Mouse (Mus musculus): ENCODE measurements around the gene Fli1. TPM values are rescaled to one million over a fixed set of nuclear protein-coding genes. Genes with fewer than 3 reads are reported as not detected.

Fli1 gene
- polyA plus RNA-seq, 1 experiment: not detected

DNA sequence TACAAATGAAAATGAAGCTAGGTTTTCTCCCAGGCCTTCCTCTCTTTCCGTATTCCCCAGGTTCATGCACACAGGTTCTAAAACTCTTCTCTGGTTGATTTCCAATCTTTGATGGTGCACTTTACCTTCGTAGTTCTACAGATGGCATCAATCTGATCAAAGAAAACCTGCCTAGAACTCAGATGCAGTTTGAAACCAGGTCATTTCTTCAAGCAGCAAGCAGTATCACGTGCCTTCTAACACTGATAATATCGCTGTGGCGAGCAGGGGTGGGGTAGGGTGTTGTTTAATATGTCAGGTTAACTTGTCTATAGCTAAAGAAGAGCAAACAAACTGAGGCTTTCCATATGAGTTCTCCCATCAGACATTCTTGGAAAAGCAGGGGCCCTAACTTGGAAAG, 4.5 kb downstream of the Fli1 start:
- Histone ChIP-seq H3K79me2 (ENCODE audit: control insufficient read depth, insufficient read depth) (no peaks in the 10 kb centered on the region), H3K4me3 (no peak overlapping the region)

DNA sequence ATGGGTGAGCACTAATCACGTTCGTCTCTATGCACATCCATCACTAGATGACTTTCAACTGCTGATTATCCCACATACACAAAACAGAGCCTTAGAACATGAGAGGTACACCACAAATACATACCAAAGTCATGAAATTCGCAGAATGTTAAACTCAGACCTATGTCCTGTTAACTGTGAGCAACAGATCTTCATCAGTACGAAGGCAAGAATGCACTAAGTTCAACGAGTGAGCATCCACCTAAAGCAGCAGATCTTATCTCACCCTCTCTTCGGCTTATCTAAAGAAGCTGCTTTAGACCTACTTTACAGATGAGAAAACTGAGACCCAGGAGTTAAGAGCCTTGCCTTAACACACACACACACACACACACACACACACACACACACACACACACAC, 5.0 kb downstream of the Fli1 start:
- H3K4me2 ChIP-seq (ENCODE audit: low read depth): no peak overlapping the region
- H3ac ChIP-seq (ENCODE audit: control insufficient read depth, insufficient read length): no peak overlapping the region
- no peaks in the 10 kb centered on the region for H3K79me2 ChIP-seq (ENCODE audit: control insufficient read depth, insufficient read depth)
- no peak overlapping the region for H3K4me3 ChIP-seq
- TF ChIP-seq CEBPB (IDR thresholded peaks at IDR 0.05; ENCODE audit: insufficient read depth, poor library complexity, severe bottlenecking) (no peak), TCF3 (IDR thresholded peaks at IDR 0.05; ENCODE audit: insufficient read length, low read depth) (no peak), POLR2AphosphoS2 (IDR thresholded peaks at IDR 0.05; ENCODE audit: insufficient read length, low read depth) (no peak), USF1 (IDR thresholded peaks at IDR 0.05; ENCODE audit: low read depth) (no peak), REST (IDR thresholded peaks at IDR 0.05; ENCODE audit: insufficient read depth, insufficient read length) (no peak), MAX (IDR thresholded peaks at IDR 0.05; ENCODE audit: low read depth) (no peak), MYOG (IDR thresholded peaks at IDR 0.05; ENCODE audit: control insufficient read depth in 1 of 3, insufficient read depth in 1 of 3, insufficient read length in 2 of 3, low read depth in 2 of 3) (no peak), E2F4 (IDR thresholded peaks at IDR 0.05; ENCODE audit: insufficient read depth) (no peak), POLR2A (IDR thresholded peaks at IDR 0.05; ENCODE audit: insufficient read length, low read depth) (no peak), TCF12 (IDR thresholded peaks at IDR 0.05; ENCODE audit: insufficient read depth, poor library complexity, severe bottlenecking) (no peak), SRF (IDR thresholded peaks at IDR 0.05; ENCODE audit: control insufficient read depth, insufficient read length, low read depth) (no peak), MYOD1 (IDR thresholded peaks at IDR 0.05; ENCODE audit: control insufficient read depth in 1 of 3, insufficient read length in 2 of 3, low read depth in 2 of 3) (no peak)
- H3K27me3 ChIP-seq (ENCODE audit: control insufficient read depth, insufficient read depth, insufficient read length): peaks cover 53% of the 10 kb centered on the region
- no peaks in the 10 kb centered on the region for H3K36me3 ChIP-seq (ENCODE audit: control insufficient read depth, insufficient read depth)

More for the DNA sequence above, 4.5 kb downstream of the Fli1 start:
- TF ChIP-seq MAX (IDR thresholded peaks at IDR 0.05; ENCODE audit: low read depth): no peak
- TF ChIP-seq REST (IDR thresholded peaks at IDR 0.05; ENCODE audit: insufficient read depth, insufficient read length): no peak
- no peak for TF ChIP-seq USF1 (IDR thresholded peaks at IDR 0.05; ENCODE audit: low read depth)
- no peak for TF ChIP-seq CEBPB (IDR thresholded peaks at IDR 0.05; ENCODE audit: insufficient read depth, poor library complexity, severe bottlenecking)
- TF ChIP-seq E2F4 (IDR thresholded peaks at IDR 0.05; ENCODE audit: insufficient read depth): no peak
- TF ChIP-seq MYOD1 (IDR thresholded peaks at IDR 0.05; ENCODE audit: control insufficient read depth in 1 of 3, insufficient read length in 2 of 3, low read depth in 2 of 3): no peak
- TF ChIP-seq TCF12 (IDR thresholded peaks at IDR 0.05; ENCODE audit: insufficient read depth, poor library complexity, severe bottlenecking): no peak
- no peak for TF ChIP-seq MYOG (IDR thresholded peaks at IDR 0.05; ENCODE audit: control insufficient read depth in 1 of 3, insufficient read depth in 1 of 3, insufficient read length in 2 of 3, low read depth in 2 of 3)
- TF ChIP-seq SRF (IDR thresholded peaks at IDR 0.05; ENCODE audit: control insufficient read depth, insufficient read length, low read depth): no peak
- TF ChIP-seq POLR2A (IDR thresholded peaks at IDR 0.05; ENCODE audit: insufficient read length, low read depth): no peak
- no peak for TF ChIP-seq TCF3 (IDR thresholded peaks at IDR 0.05; ENCODE audit: insufficient read length, low read depth)
- no peak for TF ChIP-seq POLR2AphosphoS2 (IDR thresholded peaks at IDR 0.05; ENCODE audit: insufficient read length, low read depth)
- no peaks in the 10 kb centered on the region for H3K36me3 ChIP-seq (ENCODE audit: control insufficient read depth, insufficient read depth)
- peaks cover 57% of the 10 kb centered on the region for H3K27me3 ChIP-seq (ENCODE audit: control insufficient read depth, insufficient read depth, insufficient read length)
- no peak overlapping the region for H3ac ChIP-seq (ENCODE audit: control insufficient read depth, insufficient read length)
- H3K4me2 ChIP-seq (ENCODE audit: low read depth): no peak overlapping the region

DNA sequence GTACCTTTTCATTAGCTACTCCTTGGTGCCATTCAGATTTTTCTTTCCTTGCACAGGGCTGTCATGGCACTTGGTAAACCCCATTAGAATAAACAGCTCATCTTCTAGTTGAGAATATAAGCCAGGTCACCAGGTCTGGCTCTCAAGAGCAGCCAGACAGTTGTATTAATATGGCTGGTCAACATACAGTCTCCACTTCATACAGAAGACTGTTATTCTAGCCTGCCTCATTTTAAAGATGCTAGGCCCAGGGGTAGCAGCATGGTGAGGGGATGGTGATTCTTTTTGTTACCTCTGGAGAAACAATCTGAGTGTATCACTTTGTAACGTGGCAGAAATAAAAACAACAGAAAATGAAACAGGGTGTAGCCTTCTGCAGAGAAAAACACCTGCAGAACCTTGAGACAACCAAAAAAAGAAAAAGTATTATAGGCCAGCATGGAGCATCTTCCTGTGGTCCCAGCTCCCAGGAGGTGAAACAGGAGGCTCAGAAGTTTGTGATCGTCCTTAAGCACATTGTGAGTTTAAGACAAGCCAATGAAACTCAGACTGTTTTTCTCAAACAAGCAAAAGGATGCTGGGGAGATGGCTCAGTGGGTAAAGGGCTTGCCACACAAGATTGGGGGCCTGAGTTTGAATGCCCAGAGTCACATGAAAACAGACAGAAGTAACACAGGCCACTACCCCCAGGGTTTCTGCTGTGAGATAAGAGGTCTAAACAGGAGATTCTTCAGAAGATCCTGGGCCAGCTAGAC, 7.3 kb downstream of the Fli1 start:
- TF ChIP-seq MAX (IDR thresholded peaks at IDR 0.05; ENCODE audit: low read depth) (no peak), POLR2A (IDR thresholded peaks at IDR 0.05; ENCODE audit: insufficient read length, low read depth) (no peak), POLR2AphosphoS2 (IDR thresholded peaks at IDR 0.05; ENCODE audit: insufficient read length, low read depth) (no peak), MYOG (IDR thresholded peaks at IDR 0.05; ENCODE audit: control insufficient read depth in 1 of 3, insufficient read depth in 1 of 3, insufficient read length in 2 of 3, low read depth in 2 of 3) (no peak), TCF3 (IDR thresholded peaks at IDR 0.05; ENCODE audit: insufficient read length, low read depth) (no peak), TCF12 (IDR thresholded peaks at IDR 0.05; ENCODE audit: insufficient read depth, poor library complexity, severe bottlenecking) (no peak), REST (IDR thresholded peaks at IDR 0.05; ENCODE audit: insufficient read depth, insufficient read length) (no peak), MYOD1 (IDR thresholded peaks at IDR 0.05; ENCODE audit: control insufficient read depth in 1 of 3, insufficient read length in 2 of 3, low read depth in 2 of 3) (no peak), USF1 (IDR thresholded peaks at IDR 0.05; ENCODE audit: low read depth) (no peak)
- H3K27me3 ChIP-seq (ENCODE audit: control insufficient read depth, insufficient read depth, insufficient read length): peaks cover 31% of the 10 kb centered on the region
- H3K4me2 ChIP-seq (ENCODE audit: low read depth): no peak overlapping the region
- no peak overlapping the region for H3ac ChIP-seq (ENCODE audit: control insufficient read depth, insufficient read length)
- no peaks in the 10 kb centered on the region for H3K36me3 ChIP-seq (ENCODE audit: control insufficient read depth, insufficient read depth)
- H3K79me2 ChIP-seq (ENCODE audit: control insufficient read depth, insufficient read depth): no peaks in the 10 kb centered on the region
- H3K4me3 ChIP-seq: no peak overlapping the region

DNA sequence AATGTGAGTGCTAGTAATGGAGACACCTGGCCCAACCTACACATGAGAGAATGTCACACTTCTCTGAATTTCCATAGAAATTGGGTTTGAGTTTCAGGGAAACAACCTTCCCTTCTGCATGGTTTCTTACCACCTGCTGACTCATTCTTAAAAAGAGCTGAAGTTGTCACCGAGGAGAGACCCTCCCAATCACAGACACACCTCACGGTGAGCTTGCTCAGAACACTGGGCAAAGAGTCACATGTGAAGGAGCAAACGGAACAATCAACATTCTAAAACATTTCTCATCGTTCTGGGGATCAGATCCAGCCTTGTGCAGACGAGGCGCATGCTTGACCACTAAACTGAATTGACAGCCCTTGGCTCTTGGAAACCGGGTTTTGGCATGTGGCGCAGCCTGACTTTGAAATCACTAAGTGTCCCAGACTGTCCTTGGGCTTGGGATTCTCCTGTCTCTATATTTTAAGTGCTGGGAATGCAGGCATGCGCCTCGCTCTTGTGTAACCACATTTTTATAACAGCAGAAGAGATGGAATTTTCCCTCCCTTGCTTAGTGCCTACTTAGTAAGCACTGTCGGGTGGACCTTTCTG, 8.5 kb downstream of the Fli1 start:
- H3K4me2 ChIP-seq (ENCODE audit: low read depth): no peak overlapping the region
- H3K27me3 ChIP-seq (ENCODE audit: control insufficient read depth, insufficient read depth, insufficient read length): peaks cover 30% of the 10 kb centered on the region
- TF ChIP-seq MAX (IDR thresholded peaks at IDR 0.05; ENCODE audit: low read depth) (no peak), TCF3 (IDR thresholded peaks at IDR 0.05; ENCODE audit: insufficient read length, low read depth) (no peak), E2F4 (IDR thresholded peaks at IDR 0.05; ENCODE audit: insufficient read depth) (no peak), REST (IDR thresholded peaks at IDR 0.05; ENCODE audit: insufficient read depth, insufficient read length) (no peak), MYOG (IDR thresholded peaks at IDR 0.05; ENCODE audit: control insufficient read depth in 1 of 3, insufficient read depth in 1 of 3, insufficient read length in 2 of 3, low read depth in 2 of 3) (no peak), CEBPB (IDR thresholded peaks at IDR 0.05; ENCODE audit: insufficient read depth, poor library complexity, severe bottlenecking) (no peak)
- no peak overlapping the region for H3ac ChIP-seq (ENCODE audit: control insufficient read depth, insufficient read length)
- H3K36me3 ChIP-seq (ENCODE audit: control insufficient read depth, insufficient read depth): no peaks in the 10 kb centered on the region
- no peak overlapping the region for H3K4me3 ChIP-seq
- no peaks in the 10 kb centered on the region for H3K79me2 ChIP-seq (ENCODE audit: control insufficient read depth, insufficient read depth)

Data from myocyte (in vitro differentiated cells).